Mouse (Mus musculus): ENCODE measurements around the gene H2-M10.6. TPM values are rescaled to one million over a fixed set of nuclear protein-coding genes. Genes with fewer than 3 reads are reported as not detected.
"Not testable (repeated sequence)": the region's sequence is repeated elsewhere in the genome, so short reads cannot be mapped to it uniquely, and the experiment has no call there.

H2-M10.6 gene
- total RNA-seq (2022), result not detected

GRCm38 (mm10) chr17:36811871-36812270 lies at the start of gene H2-M10.6:
H2-M10.6 (plus strand) TSS chr17:36812171.
- DNase-seq (ENCODE audit: low spot score in 2 of 2), result no peak

GRCm38 (mm10) chr17:36763816-36764215 lies 48.2 kb upstream of the H2-M10.6 start:
- no peak for DNase-seq (ENCODE audit: low spot score in 2 of 2)

- peak in 1 of 2 experiments; percentile 30 for DNase-seq (ENCODE audit: low spot score in 2 of 2)
These were observed 47.7 kb upstream of the H2-M10.6 start for GRCm38 (mm10) chr17:36764244-36764643.

GRCm38 (mm10) chr17:36765403-36765802 lies 46.6 kb upstream of the H2-M10.6 start:
- DNase-seq (ENCODE audit: low spot score in 2 of 2), result not testable (repeated sequence)

- not testable (repeated sequence) for DNase-seq (ENCODE audit: low spot score in 2 of 2)
These were observed 39.4 kb upstream of the H2-M10.6 start, which contains the start of gene H2-M10.5 for GRCm38 (mm10) chr17:36772610-36773009. H2-M10.5 (plus strand) TSS chr17:36772910.

- DNase-seq (ENCODE audit: low spot score in 2 of 2), result no peak
These were observed 30.4 kb upstream of the H2-M10.6 start for GRCm38 (mm10) chr17:36781533-36781932.

- not testable (repeated sequence) for DNase-seq (ENCODE audit: low spot score in 2 of 2)
These were observed 25.5 kb upstream of the H2-M10.6 start for GRCm38 (mm10) chr17:36786483-36786886.

- no peak for DNase-seq (ENCODE audit: low spot score in 2 of 2)
These were observed 23.6 kb upstream of the H2-M10.6 start for GRCm38 (mm10) chr17:36788351-36788750.

GRCm38 (mm10) chr17:36788801-36789200 lies 23.2 kb upstream of the H2-M10.6 start:
- DNase-seq (ENCODE audit: low spot score in 2 of 2), result peak; percentile 28 to 60

- no peak for DNase-seq (ENCODE audit: low spot score in 2 of 2)
These were observed 12.5 kb upstream of the H2-M10.6 start for GRCm38 (mm10) chr17:36799493-36799892.

GRCm38 (mm10) chr17:36799921-36800462 lies 12.0 kb upstream of the H2-M10.6 start:
- not testable (repeated sequence) for DNase-seq (ENCODE audit: low spot score in 2 of 2)

GRCm38 (mm10) chr17:36824005-36824404 lies 12.0 kb downstream of the H2-M10.6 start:
- DNase-seq (ENCODE audit: low spot score in 2 of 2), result no peak

GRCm38 (mm10) chr17:36825525-36825924 lies 13.6 kb downstream of the H2-M10.6 start:
- DNase-seq (ENCODE audit: low spot score in 2 of 2), result no peak

- DNase-seq (ENCODE audit: low spot score in 2 of 2), result peak; percentile 47 to 88
These were observed 14.0 kb downstream of the H2-M10.6 start for GRCm38 (mm10) chr17:36826002-36826401.

- no peak for DNase-seq (ENCODE audit: low spot score in 2 of 2)
These were observed 16.5 kb downstream of the H2-M10.6 start for GRCm38 (mm10) chr17:36828488-36828887.

- no peak for DNase-seq (ENCODE audit: low spot score in 2 of 2)
These were observed 18.5 kb downstream of the H2-M10.6 start for GRCm38 (mm10) chr17:36830470-36830869.

- DNase-seq (ENCODE audit: low spot score in 2 of 2), result no peak
These were observed 20.7 kb downstream of the H2-M10.6 start for GRCm38 (mm10) chr17:36832694-36833093.

GRCm38 (mm10) chr17:36835591-36836426 lies 23.8 kb downstream of the H2-M10.6 start:
- peak; percentile 18 to 24 for DNase-seq (ENCODE audit: low spot score in 2 of 2)

- no peak for DNase-seq (ENCODE audit: low spot score in 2 of 2)
These were observed 24.4 kb downstream of the H2-M10.6 start for GRCm38 (mm10) chr17:36836427-36836812.

GRCm38 (mm10) chr17:36836874-36837647 lies 25.1 kb downstream of the H2-M10.6 start, which contains the start of gene Trim26:
Trim26 (plus strand) TSS chr17:36837134.
- DNase-seq (ENCODE audit: low spot score in 2 of 2), result peak; percentile 90 to 95

- no peak for DNase-seq (ENCODE audit: low spot score in 2 of 2)
These were observed 27.0 kb downstream of the H2-M10.6 start for GRCm38 (mm10) chr17:36839001-36839400.

GRCm38 (mm10) chr17:36839931-36840330 lies 28.0 kb downstream of the H2-M10.6 start:
- no peak for DNase-seq (ENCODE audit: low spot score in 2 of 2)
